24 mouse cellular contexts compared by ENCODE assay signal in the genomic region with DNA sequence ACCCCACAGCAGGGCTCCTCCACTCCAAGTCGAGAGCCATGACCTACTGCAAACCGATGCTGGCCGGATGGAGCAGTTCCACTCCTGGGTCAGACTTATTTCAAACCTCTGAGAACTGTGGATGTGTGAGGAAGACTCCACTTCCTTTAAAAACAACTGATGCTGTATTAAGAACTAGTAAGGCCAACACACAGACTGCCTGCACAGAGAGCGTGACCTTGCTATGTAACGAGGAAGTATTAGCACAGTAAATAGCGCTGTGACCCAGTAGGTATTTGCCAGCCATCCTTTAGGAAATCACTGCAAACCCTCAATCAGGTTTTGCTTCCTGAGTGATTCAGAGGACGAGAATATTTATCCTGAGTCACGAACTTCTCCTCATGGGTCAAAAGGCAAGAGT. TPM values are rescaled to one million over a fixed set of nuclear protein-coding genes. Genes with fewer than 3 reads are reported as not detected.
DNase-seq lines count a peak whose midpoint lies in the region; ATAC-seq and TF ChIP-seq lines count a peak whose summit lies in the region.
"Had no signal": no experiment of that assay in that cellular context is flagged by ENCODE, and none has a peak within 500 bp of the region (broad histone marks: within the 10 kb centered on the region; RNA-seq: fewer than 3 reads in every experiment).

No protein-coding gene starts in this region.

- POLR2A ChIA-PET in Patski (lab: Charles Lee) = interaction anchor here (0.6 kb wide), 1 partner anchor 37 kb away, joined by 5 read pairs; no protein-coding TSS in a partner anchor

- H3K4me3 ChIP-seq in hindbrain, embryonic 15.5 days = no peak overlapping the region
- no peak overlapping the region for H3K4me3 ChIP-seq in hindbrain, embryonic 11.5 days (ENCODE audit: low read depth, low read length)
- H3K4me3 ChIP-seq in neural tube, embryonic 15.5 days (replicated peaks) = no peak overlapping the region
- H3K4me3 ChIP-seq in forebrain, embryonic 14.5 days (ENCODE audit: low read depth, low read length) = no peak overlapping the region
- H3K4me3 ChIP-seq: embryonic facial prominence, embryonic 15.5 days; forebrain, embryonic 15.5 days; heart, adult 2 months; heart, embryonic 13.5 days; left cerebral cortex, adult 2 months; liver, embryonic 13.5 days; lung, embryonic 15.5 days; stomach, embryonic 15.5 days had no signal

- WGBS in hindbrain, embryonic 15.5 days = 79% methylated on average over 8 of the region's 8 CpGs
- 85% methylated on average over 8 of the region's 8 CpGs for WGBS in hindbrain, embryonic 11.5 days
- 65% methylated on average over 8 of the region's 8 CpGs for WGBS in neural tube, embryonic 15.5 days
- WGBS in forebrain, embryonic 14.5 days = 89% methylated on average over 8 of the region's 8 CpGs

- no peak for ATAC-seq in hindbrain, embryonic 15.5 days (ENCODE audit: low FRiP score, low read depth)
- no peak for ATAC-seq in hindbrain, embryonic 11.5 days (ENCODE audit: low FRiP score)
- peak; percentile 54 for ATAC-seq in Patski
- no peak for ATAC-seq in neural tube, embryonic 15.5 days (ENCODE audit: low FRiP score)
- no peak for ATAC-seq in forebrain, embryonic 14.5 days
- ATAC-seq: forebrain, embryonic 15.5 days had no signal

- peaks cover 36% of the 10 kb centered on the region; the same call in 1 of the 2 replicates for H3K4me1 ChIP-seq in hindbrain, embryonic 15.5 days (replicated peaks)
- H3K4me1 ChIP-seq in hindbrain, embryonic 11.5 days (replicated peaks; ENCODE audit: control insufficient read depth, insufficient read depth, low read length) = no peaks in the 10 kb centered on the region
- peaks cover 31% of the 10 kb centered on the region for H3K4me1 ChIP-seq in neural tube, embryonic 15.5 days
- no peaks in the 10 kb centered on the region; the same call in 1 of the 2 replicates for H3K4me1 ChIP-seq in forebrain, embryonic 14.5 days (ENCODE audit: control insufficient read depth, insufficient read depth, low read length)
- H3K4me1 ChIP-seq: embryonic facial prominence, embryonic 15.5 days; liver, embryonic 13.5 days; lung, embryonic 15.5 days; stomach, embryonic 15.5 days had no signal

- no peaks in the 10 kb centered on the region for H3K9me3 ChIP-seq in hindbrain, embryonic 15.5 days
- no peaks in the 10 kb centered on the region for H3K9me3 ChIP-seq in hindbrain, embryonic 11.5 days (ENCODE audit: control insufficient read depth, low read length)
- H3K9me3 ChIP-seq in neural tube, embryonic 15.5 days (replicated peaks) = no peaks in the 10 kb centered on the region
- no peaks in the 10 kb centered on the region for H3K9me3 ChIP-seq in forebrain, embryonic 14.5 days (replicated peaks; ENCODE audit: control insufficient read depth, low read length)
- H3K9me3 ChIP-seq: embryonic facial prominence, embryonic 15.5 days; forebrain, embryonic 15.5 days; heart, embryonic 13.5 days; liver, embryonic 13.5 days; lung, embryonic 15.5 days; stomach, embryonic 15.5 days had no signal

- 0 out of 2 replicates have a peak overlapping the region, but pooled peaks have one; percentile 6 for H3K27ac ChIP-seq in hindbrain, embryonic 15.5 days (replicated peaks)
- H3K27ac ChIP-seq in hindbrain, embryonic 11.5 days (ENCODE audit: low read depth, low read length) = no peak overlapping the region
- peak overlapping the region; percentile 61; the same call in 1 of the 2 replicates for H3K27ac ChIP-seq in neural tube, embryonic 15.5 days (replicated peaks)
- no peak overlapping the region for H3K27ac ChIP-seq in forebrain, embryonic 14.5 days (ENCODE audit: low read depth, low read length)
- H3K27ac ChIP-seq: embryonic facial prominence, embryonic 15.5 days; forebrain, embryonic 15.5 days; heart, adult 2 months; heart, embryonic 13.5 days; left cerebral cortex, adult 2 months; liver, embryonic 13.5 days; lung, embryonic 15.5 days; stomach, embryonic 15.5 days had no signal

- in situ Hi-C loops in Patski (cut with MboI; ENCODE audit: low pct_unique_long_range_greater_than_20kb) = no loop called here

- H3K9ac ChIP-seq in hindbrain, embryonic 15.5 days = no peak overlapping the region
- no peak overlapping the region for H3K9ac ChIP-seq in hindbrain, embryonic 11.5 days (ENCODE audit: low read depth, low read length)
- H3K9ac ChIP-seq in neural tube, embryonic 15.5 days (replicated peaks) = no peak overlapping the region
- no peak overlapping the region for H3K9ac ChIP-seq in forebrain, embryonic 14.5 days (ENCODE audit: low read length)
- H3K9ac ChIP-seq: embryonic facial prominence, embryonic 15.5 days; forebrain, embryonic 15.5 days; heart, embryonic 13.5 days; liver, embryonic 13.5 days; lung, embryonic 15.5 days; stomach, embryonic 15.5 days had no signal

- H3K4me2 ChIP-seq in hindbrain, embryonic 15.5 days = no peak overlapping the region
- no peak overlapping the region for H3K4me2 ChIP-seq in hindbrain, embryonic 11.5 days (replicated peaks; ENCODE audit: low read depth, low read length)
- no peak overlapping the region for H3K4me2 ChIP-seq in neural tube, embryonic 15.5 days
- no peak overlapping the region for H3K4me2 ChIP-seq in forebrain, embryonic 14.5 days (ENCODE audit: low read length)
- H3K4me2 ChIP-seq: embryonic facial prominence, embryonic 15.5 days; forebrain, embryonic 15.5 days; heart, embryonic 13.5 days; liver, embryonic 13.5 days; lung, embryonic 15.5 days; stomach, embryonic 15.5 days had no signal

- DNase-seq in hindbrain, embryonic 11.5 days (ENCODE audit: low spot score) = no peak
- peak; percentile 3 for DNase-seq in kidney, postnatal 10 days
- no peak for DNase-seq in kidney, adult 18-20 months
- peak; percentile 34 for DNase-seq in Patski (ENCODE audit: low read depth, low spot score)
- DNase-seq in forebrain, embryonic 14.5 days (ENCODE audit: low spot score) = no peak
- DNase-seq: adrenal gland, postnatal 36 days; cerebellum, adult 9-10 months; gastrocnemius, postnatal 14 days; heart, adult 2 months; heart, postnatal 14 days; left cerebral cortex, postnatal 4 days; liver, embryonic 13.5 days; lung, postnatal 4 days; midbrain, embryonic 14.5 days; thymus, adult 2 months; thymus, postnatal 4 days had no signal

- H3K27me3 ChIP-seq in hindbrain, embryonic 15.5 days = no peaks in the 10 kb centered on the region
- H3K27me3 ChIP-seq in hindbrain, embryonic 11.5 days (ENCODE audit: control insufficient read depth, insufficient read depth, low read length) = no peaks in the 10 kb centered on the region
- H3K27me3 ChIP-seq in Patski = no peaks in the 10 kb centered on the region
- H3K27me3 ChIP-seq in neural tube, embryonic 15.5 days (replicated peaks) = no peaks in the 10 kb centered on the region
- no peaks in the 10 kb centered on the region for H3K27me3 ChIP-seq in forebrain, embryonic 14.5 days (replicated peaks; ENCODE audit: control insufficient read depth, insufficient read depth, low read length)
- H3K27me3 ChIP-seq: embryonic facial prominence, embryonic 15.5 days; forebrain, embryonic 15.5 days; heart, embryonic 13.5 days; liver, embryonic 13.5 days; lung, embryonic 15.5 days; stomach, embryonic 15.5 days had no signal

- no peak for TF ChIP-seq CTCF in Patski (IDR thresholded peaks at IDR 0.05)

- peaks cover 30% of the 10 kb centered on the region for H3K36me3 ChIP-seq in hindbrain, embryonic 15.5 days
- 0 out of 2 replicates have a peak, but pooled peaks cover under 1% of the 10 kb centered on the region for H3K36me3 ChIP-seq in hindbrain, embryonic 11.5 days (ENCODE audit: control insufficient read depth, insufficient read depth, low read length)
- peaks cover 12% of the 10 kb centered on the region; the same call in 1 of the 2 replicates for H3K36me3 ChIP-seq in neural tube, embryonic 15.5 days
- peaks cover 49% of the 10 kb centered on the region for H3K36me3 ChIP-seq in forebrain, embryonic 14.5 days (ENCODE audit: control insufficient read depth, insufficient read depth, low read length)
- H3K36me3 ChIP-seq: liver, embryonic 13.5 days had no signal

- CTCF ChIA-PET in Patski (lab: Charles Lee) = no interaction called here

RNA-seq across cellular contexts. Expression of a gene that starts 23.4 kb away (rescaled TPM):
- 154 and 186 TPM in 2 replicates for polyA plus RNA-seq in hindbrain, embryonic 15.5 days (2015; fragmentation: Nextera tagmentation; extraction: Ambion mirVana)
- polyA plus RNA-seq in hindbrain, embryonic 11.5 days (2014; fragmentation: Nextera tagmentation; extraction: Ambion mirVana) = 192 and 221 TPM in 2 replicates
- polyA plus RNA-seq in Patski (2021) = 53.4 TPM
- polyA plus RNA-seq in neural tube, embryonic 15.5 days (2015; fragmentation: Nextera tagmentation; extraction: Ambion mirVana) = 135 and 151 TPM in 2 replicates
- polyA plus RNA-seq in forebrain, embryonic 14.5 days (2014; fragmentation: Nextera tagmentation; extraction: Ambion mirVana) = 239 and 264 TPM in 2 replicates

RNA-seq across cellular contexts. Expression of a gene that starts 23.6 kb away (rescaled TPM):
- 40.2 and 50.1 TPM in 2 replicates for polyA plus RNA-seq in hindbrain, embryonic 15.5 days (2015; fragmentation: Nextera tagmentation; extraction: Ambion mirVana)
- 93.9 and 101 TPM in 2 replicates for polyA plus RNA-seq in hindbrain, embryonic 11.5 days (2014; fragmentation: Nextera tagmentation; extraction: Ambion mirVana)
- polyA plus RNA-seq in Patski (2021) = 75.9 TPM
- polyA plus RNA-seq in neural tube, embryonic 15.5 days (2015; fragmentation: Nextera tagmentation; extraction: Ambion mirVana) = 47.8 and 60.8 TPM in 2 replicates
- polyA plus RNA-seq in forebrain, embryonic 14.5 days (2014; fragmentation: Nextera tagmentation; extraction: Ambion mirVana) = 56.8 and 67.0 TPM in 2 replicates

Comparison
In these comparisons a context has a peak if more than half of its experiments do, and no peak if none do; other contexts are left out.
1. H3K27ac ChIP-seq: peak in hindbrain, embryonic 15.5 days (single experiment) and neural tube, embryonic 15.5 days (single experiment); none in hindbrain, embryonic 11.5 days (single experiment) and forebrain, embryonic 14.5 days (single experiment).
2. DNase-seq: peak in kidney, postnatal 10 days (single experiment) and Patski (single experiment); none in hindbrain, embryonic 11.5 days (single experiment), kidney, adult 18-20 months (single experiment) and forebrain, embryonic 14.5 days (single experiment).